Mouse (Mus musculus) stomach, postnatal 0 days (tissue): ENCODE measurements at regions not wholly inside any gene's neighbourhood (a gene's known extent, or its start where the extent isn't known, plus 50 kb on each side); places are given as distances from the start of the nearest gene placed in this dataset.

Source experiments
- CTCF ChIP-seq: IDR thresholded peaks from 2 replicates; pipeline ENCODE4 v1.5.1; 2016; ENCODE audit warnings: antibody characterized with exemption, low read depth, mild to moderate bottlenecking, moderate library complexity
- EP300 ChIP-seq: optimal IDR thresholded peaks from 2 replicates; pipeline ENCODE3; 2016; ENCODE audit warnings: antibody characterized with exemption

GRCm38 (mm10) chr8:116269393-116269792 is 235.4 kb upstream of the Dynlrb2 start:
- no peak for TF ChIP-seq CTCF
- no peak for TF ChIP-seq EP300
